8 mouse cellular contexts compared by ENCODE assay signal in genomic region chr11:69715482-69715881, GRCm38 (mm10). TPM values are rescaled to one million over a fixed set of nuclear protein-coding genes. Genes with fewer than 3 reads are reported as not detected.
DNase-seq lines count a peak whose midpoint lies in the region; ATAC-seq lines count a peak whose summit lies in the region.

No protein-coding gene starts in this region.

- intact Hi-C loops in heart, postnatal 36 days (cut with DNase I), result loop anchor here (2.0 kb wide), 2 partner anchors 33 to 61 kb away; partner anchors contain the start of genes Senp3 and Sox15

- H3K4me2 ChIP-seq in liver, embryonic 15.5 days, result no peak overlapping the region

- H3K9ac ChIP-seq in liver, embryonic 15.5 days, result no peak overlapping the region

- peak overlapping the region; percentile 19; the same call in 1 of the 2 replicates for H3K27ac ChIP-seq in liver, embryonic 15.5 days (replicated peaks)

- WGBS in liver, embryonic 15.5 days (ENCODE audit: insufficient replicate concordance), result 54% methylated on average over 9 of the region's 9 CpGs

- H3K4me1 ChIP-seq in liver, embryonic 15.5 days (replicated peaks), result peaks cover 46% of the 10 kb centered on the region

- no peak overlapping the region for H3K4me3 ChIP-seq in liver, embryonic 15.5 days (replicated peaks)

- no peaks in the 10 kb centered on the region for H3K36me3 ChIP-seq in liver, embryonic 15.5 days (replicated peaks)

- ATAC-seq in liver, embryonic 15.5 days (ENCODE audit: insufficient read depth), result no peak
- ATAC-seq in erythroblast, adult 5-6 weeks (replicated peaks; ENCODE audit: low FRiP score, poor library complexity, severe bottlenecking), result no peak

- no peaks in the 10 kb centered on the region for H3K27me3 ChIP-seq in liver, embryonic 15.5 days

- DNase-seq in cerebellum, postnatal 36 days, result peak; percentile 32 to 38
- no peak for DNase-seq in cerebellum, adult 9-10 months
- peak; percentile 42 for DNase-seq in urinary bladder, postnatal 14 days (ENCODE audit: low spot score)
- DNase-seq in urinary bladder, postnatal 36 days (ENCODE audit: low spot score in 2 of 2), result no peak
- peak; percentile 38 to 66 for DNase-seq in heart, postnatal 36 days
- no peak for DNase-seq in urinary bladder, postnatal 4 days (ENCODE audit: low spot score in 2 of 2)

- H3K9me3 ChIP-seq in liver, embryonic 15.5 days (replicated peaks), result no peaks in the 10 kb centered on the region

RNA-seq across cellular contexts. Expression of gene Tnfsfm13, which starts 19.6 kb away (rescaled TPM):
- total RNA-seq in heart, postnatal 36 days (2021), result 1 to 10 TPM; 4.4 to 4.6 TPM
- 0.85 and 0.89 TPM in 2 replicates for polyA plus RNA-seq in liver, embryonic 15.5 days (2015; fragmentation: Nextera tagmentation; extraction: Ambion mirVana)
- 0.38 and 4.8 TPM in 2 replicates for total RNA-seq in erythroblast, adult 5-6 weeks (2015; ENCODE audit: low replicate concordance)
- total RNA-seq in erythroblast, adult 5-6 weeks (2017; ENCODE audit: low replicate concordance), result 2.8 and 5.2 TPM in 2 replicates

RNA-seq across cellular contexts. Expression of gene Tnfsf12, which starts 19.8 kb away (rescaled TPM):
- total RNA-seq in heart, postnatal 36 days (2021), result 10 to 100 TPM; 16.3 to 21.0 TPM
- 2.1 and 2.6 TPM in 2 replicates for polyA plus RNA-seq in liver, embryonic 15.5 days (2015; fragmentation: Nextera tagmentation; extraction: Ambion mirVana)
- total RNA-seq in erythroblast, adult 5-6 weeks (2015; ENCODE audit: low replicate concordance), result 1.3 TPM in 1 of 2 replicates, not detected in the other
- total RNA-seq in erythroblast, adult 5-6 weeks (2017; ENCODE audit: low replicate concordance), result 0.17 and 1.1 TPM in 2 replicates

RNA-seq across cellular contexts. Expression of gene Tnfsf13, which starts 29.9 kb away (rescaled TPM):
- 1 to 10 TPM; 1.4 to 2.4 TPM for total RNA-seq in heart, postnatal 36 days (2021)
- 0.15 and 0.64 TPM in 2 replicates for polyA plus RNA-seq in liver, embryonic 15.5 days (2015; fragmentation: Nextera tagmentation; extraction: Ambion mirVana)
- total RNA-seq in erythroblast, adult 5-6 weeks (2015; ENCODE audit: low replicate concordance), result 9.2 and 17.9 TPM in 2 replicates
- 0.28 and 7.8 TPM in 2 replicates for total RNA-seq in erythroblast, adult 5-6 weeks (2017; ENCODE audit: low replicate concordance)

RNA-seq across cellular contexts. Expression of gene Senp3, which starts 33.6 kb away (rescaled TPM):
- total RNA-seq in heart, postnatal 36 days (2021), result 10 to 100 TPM; 30.4 to 31.8 TPM
- 23.9 and 27.2 TPM in 2 replicates for polyA plus RNA-seq in liver, embryonic 15.5 days (2015; fragmentation: Nextera tagmentation; extraction: Ambion mirVana)
- 46.4 and 52.3 TPM in 2 replicates for total RNA-seq in erythroblast, adult 5-6 weeks (2015; ENCODE audit: low replicate concordance)
- 10.3 and 18.2 TPM in 2 replicates for total RNA-seq in erythroblast, adult 5-6 weeks (2017; ENCODE audit: low replicate concordance)

RNA-seq across cellular contexts. Expression of gene Polr2a, which starts 43.0 kb away (rescaled TPM):
- total RNA-seq in heart, postnatal 36 days (2021), result 10 to 100 TPM; 30.1 to 35.4 TPM
- polyA plus RNA-seq in liver, embryonic 15.5 days (2015; fragmentation: Nextera tagmentation; extraction: Ambion mirVana), result 10.2 and 10.4 TPM in 2 replicates
- 56.5 and 58.3 TPM in 2 replicates for total RNA-seq in erythroblast, adult 5-6 weeks (2015; ENCODE audit: low replicate concordance)
- 69.5 and 76.9 TPM in 2 replicates for total RNA-seq in erythroblast, adult 5-6 weeks (2017; ENCODE audit: low replicate concordance)

Comparison
In these comparisons a context has a peak if more than half of its experiments do, and no peak if none do; other contexts are left out.
1. DNase-seq: peak in cerebellum, postnatal 36 days (2 of 2), urinary bladder, postnatal 14 days (single experiment) and heart, postnatal 36 days (2 of 2); none in cerebellum, adult 9-10 months (single experiment), urinary bladder, postnatal 36 days (0 of 2) and urinary bladder, postnatal 4 days (0 of 2).
2. RNA of gene Tnfsf12, which starts 19.8 kb away (total RNA-seq): 16.3 to 21.0 TPM in heart, postnatal 36 days; 0.17 to 1.3 TPM in erythroblast, adult 5-6 weeks; every median in the first group is over 4 times any median in the second.